Mouse (Mus musculus): ENCODE measurements around the gene Poc1b.

- TF ChIP-seq CTCF (IDR thresholded peaks at IDR 0.05; ENCODE audit: low read depth, low read length) (no peak), TAL1 (conservative IDR thresholded peaks at IDR 0.05; ENCODE audit: low read depth, low read length) (no peak), GATA2 (IDR thresholded peaks at IDR 0.05; ENCODE audit: borderline replicate concordance, low read depth, low read length) (no peak), GATA1 (IDR thresholded peaks at IDR 0.05; ENCODE audit: borderline replicate concordance, low read length) (no peak)
Observed at GRCm38 (mm10) chr10:99115471-99116236, 8.8 kb downstream of the Poc1b start.

All from G1E (cell line).